Mouse (Mus musculus): ENCODE measurements around the gene B230217C12Rik. TPM values are rescaled to one million over a fixed set of nuclear protein-coding genes. Genes with fewer than 3 reads are reported as not detected.
A peak's percentile ranks its signal among the peaks of the same experiment; 100 is the strongest.
"Not testable (repeated sequence)": the region's sequence is repeated elsewhere in the genome, so short reads cannot be mapped to it uniquely, and the experiment has no call there.

Gene B230217C12Rik
- polyA plus RNA-seq, 2 experiments, result 0.60 to 0.63 TPM

GRCm38 (mm10) chr11:97829913-97830476 lies 10.6 kb upstream of the B230217C12Rik start:
- Histone ChIP-seq H3K4me2 (ENCODE audit: low read depth) (no peak overlapping the region), H3K9me3 (ENCODE audit: control insufficient read depth, low read length) (no peaks in the 10 kb centered on the region), H3K27me3 (ENCODE audit: control insufficient read depth, insufficient read depth, low read length) (no peaks in the 10 kb centered on the region), H3K36me3 (replicated peaks; ENCODE audit: control insufficient read depth, insufficient read depth, low read depth) (peaks cover 5% of the 10 kb centered on the region), H3K9ac (replicated peaks) (no peak overlapping the region), H3K4me1 (replicated peaks; ENCODE audit: control insufficient read depth in 2 of 2, insufficient read depth in 2 of 2, low read length in 1 of 2) (peaks cover 0 to 12% of the 10 kb centered on the region in 2 experiments; a peak in 2 of 4 replicates), H3K27ac (no peak overlapping the region), H3K4me3 (ENCODE audit: insufficient read depth in 1 of 2, low read depth in 2 of 2, low read length in 2 of 2) (no peak overlapping the region)
- TF ChIP-seq CTCF (IDR thresholded peaks at IDR 0.05; ENCODE audit: low read depth) (no peak), EP300 (IDR thresholded peaks at IDR 0.05; ENCODE audit: low read depth) (no peak)
- WGBS (ENCODE audit: insufficient replicate concordance), result 23% methylated on average over 12 of the region's 12 CpGs
- ATAC-seq (ENCODE audit: insufficient read depth), result 0 out of 2 replicates have a peak, but pooled peaks have one; percentile 14
- DNase-seq (ENCODE audit: low read depth in 3 of 3, low spot score in 3 of 3), result no peak

- Histone ChIP-seq H3K4me1 (replicated peaks; ENCODE audit: control insufficient read depth in 2 of 2, insufficient read depth in 2 of 2, low read length in 1 of 2) (peaks cover 0 to 11% of the 10 kb centered on the region in 2 experiments; a peak in 2 of 4 replicates), H3K9me3 (ENCODE audit: control insufficient read depth, low read length) (no peaks in the 10 kb centered on the region), H3K27ac (no peak overlapping the region), H3K36me3 (replicated peaks; ENCODE audit: control insufficient read depth, insufficient read depth, low read depth) (peaks cover 5% of the 10 kb centered on the region), H3K27me3 (ENCODE audit: control insufficient read depth, insufficient read depth, low read length) (no peaks in the 10 kb centered on the region), H3K4me2 (ENCODE audit: low read depth) (no peak overlapping the region), H3K4me3 (ENCODE audit: insufficient read depth in 1 of 2, low read depth in 2 of 2, low read length in 2 of 2) (no peak overlapping the region), H3K9ac (replicated peaks) (no peak overlapping the region)
- TF ChIP-seq EP300 (IDR thresholded peaks at IDR 0.05; ENCODE audit: low read depth) (no peak), CTCF (IDR thresholded peaks at IDR 0.05; ENCODE audit: low read depth) (no peak)
- no peak for ATAC-seq (ENCODE audit: insufficient read depth)
- no peak for DNase-seq (ENCODE audit: low read depth in 3 of 3, low spot score in 3 of 3)
- 41% methylated on average over 6 of the region's 6 CpGs for WGBS (ENCODE audit: insufficient replicate concordance)
Measured at GRCm38 (mm10) chr11:97830501-97830900, 10.1 kb upstream of the B230217C12Rik start.

GRCm38 (mm10) chr11:97832001-97832400 lies 8.6 kb upstream of the B230217C12Rik start:
- H3K9me3 ChIP-seq (ENCODE audit: control insufficient read depth, low read length), result no peaks in the 10 kb centered on the region
- no peak overlapping the region for H3K27ac ChIP-seq
- no peaks in the 10 kb centered on the region for H3K27me3 ChIP-seq (ENCODE audit: control insufficient read depth, insufficient read depth, low read length)
- no peak overlapping the region for H3K4me2 ChIP-seq (ENCODE audit: low read depth)
- DNase-seq (ENCODE audit: low read depth in 3 of 3, low spot score in 3 of 3) (no peak), ATAC-seq (ENCODE audit: insufficient read depth) (no peak)
- TF ChIP-seq EP300 (IDR thresholded peaks at IDR 0.05; ENCODE audit: low read depth), result no peak
- TF ChIP-seq CTCF (IDR thresholded peaks at IDR 0.05; ENCODE audit: low read depth), result no peak
- WGBS (ENCODE audit: insufficient replicate concordance), result 74% methylated on average over 11 of the region's 11 CpGs
- no peak overlapping the region for H3K4me3 ChIP-seq (ENCODE audit: insufficient read depth in 1 of 2, low read depth in 2 of 2, low read length in 2 of 2)
- H3K4me1 ChIP-seq (replicated peaks; ENCODE audit: control insufficient read depth in 2 of 2, insufficient read depth in 2 of 2, low read length in 1 of 2), result peaks cover 0 to 6% of the 10 kb centered on the region in 2 experiments; a peak in 2 of 4 replicates
- H3K9ac ChIP-seq (replicated peaks), result no peak overlapping the region
- peaks cover 5% of the 10 kb centered on the region for H3K36me3 ChIP-seq (replicated peaks; ENCODE audit: control insufficient read depth, insufficient read depth, low read depth)

GRCm38 (mm10) chr11:97833352-97833751 lies 7.2 kb upstream of the B230217C12Rik start:
- DNase-seq (ENCODE audit: low read depth in 3 of 3, low spot score in 3 of 3) (no peak), ATAC-seq (ENCODE audit: insufficient read depth) (no peak)
- H3K27me3 ChIP-seq (ENCODE audit: control insufficient read depth, insufficient read depth, low read length), result no peaks in the 10 kb centered on the region
- H3K9ac ChIP-seq (replicated peaks), result no peak overlapping the region
- H3K27ac ChIP-seq, result no peak overlapping the region
- H3K9me3 ChIP-seq (ENCODE audit: control insufficient read depth, low read length), result no peaks in the 10 kb centered on the region
- H3K4me2 ChIP-seq (ENCODE audit: low read depth), result no peak overlapping the region
- H3K4me3 ChIP-seq (ENCODE audit: insufficient read depth in 1 of 2, low read depth in 2 of 2, low read length in 2 of 2), result no peak overlapping the region
- TF ChIP-seq EP300 (IDR thresholded peaks at IDR 0.05; ENCODE audit: low read depth), result no peak
- TF ChIP-seq CTCF (IDR thresholded peaks at IDR 0.05; ENCODE audit: low read depth), result no peak
- peaks cover 0 to 15% of the 10 kb centered on the region in 2 experiments; a peak in 2 of 4 replicates for H3K4me1 ChIP-seq (replicated peaks; ENCODE audit: control insufficient read depth in 2 of 2, insufficient read depth in 2 of 2, low read length in 1 of 2)
- WGBS (ENCODE audit: insufficient replicate concordance), result 79% methylated on average over 15 of the region's 15 CpGs
- peaks cover 5% of the 10 kb centered on the region for H3K36me3 ChIP-seq (replicated peaks; ENCODE audit: control insufficient read depth, insufficient read depth, low read depth)

- no peak overlapping the region for H3K4me3 ChIP-seq (ENCODE audit: insufficient read depth in 1 of 2, low read depth in 2 of 2, low read length in 2 of 2)
- DNase-seq (ENCODE audit: low read depth in 3 of 3, low spot score in 3 of 3), result no peak
- TF ChIP-seq CTCF (IDR thresholded peaks at IDR 0.05; ENCODE audit: low read depth) (no peak), EP300 (IDR thresholded peaks at IDR 0.05; ENCODE audit: low read depth) (no peak)
- H3K9me3 ChIP-seq (ENCODE audit: control insufficient read depth, low read length), result no peaks in the 10 kb centered on the region
- H3K4me2 ChIP-seq (ENCODE audit: low read depth), result no peak overlapping the region
- 52% methylated on average over 8 of the region's 8 CpGs for WGBS (ENCODE audit: insufficient replicate concordance)
- no peak for ATAC-seq (ENCODE audit: insufficient read depth)
- no peaks in the 10 kb centered on the region for H3K27me3 ChIP-seq (ENCODE audit: control insufficient read depth, insufficient read depth, low read length)
- H3K36me3 ChIP-seq (replicated peaks; ENCODE audit: control insufficient read depth, insufficient read depth, low read depth), result peaks cover 5% of the 10 kb centered on the region
- H3K4me1 ChIP-seq (replicated peaks; ENCODE audit: control insufficient read depth in 2 of 2, insufficient read depth in 2 of 2, low read length in 1 of 2), result peaks cover 3 to 13% of the 10 kb centered on the region in 2 experiments; a peak in 3 of 4 replicates
- H3K27ac ChIP-seq, result no peak overlapping the region
- no peak overlapping the region for H3K9ac ChIP-seq (replicated peaks)
Measured at GRCm38 (mm10) chr11:97836541-97836940, 4.0 kb upstream of the B230217C12Rik start.

- peaks cover 3 to 13% of the 10 kb centered on the region in 2 experiments; a peak in 3 of 4 replicates for H3K4me1 ChIP-seq (replicated peaks; ENCODE audit: control insufficient read depth in 2 of 2, insufficient read depth in 2 of 2, low read length in 1 of 2)
- not testable (repeated sequence) for H3K4me3 ChIP-seq (ENCODE audit: insufficient read depth in 1 of 2, low read depth in 2 of 2, low read length in 2 of 2); H3K9me3 ChIP-seq (ENCODE audit: control insufficient read depth, low read length); H3K9ac ChIP-seq (replicated peaks); H3K36me3 ChIP-seq (replicated peaks; ENCODE audit: control insufficient read depth, insufficient read depth, low read depth); ATAC-seq (ENCODE audit: insufficient read depth); H3K4me2 ChIP-seq (ENCODE audit: low read depth); H3K27ac ChIP-seq; H3K27me3 ChIP-seq (ENCODE audit: control insufficient read depth, insufficient read depth, low read length); DNase-seq (ENCODE audit: low read depth in 3 of 3, low spot score in 3 of 3)
- 52% methylated on average over 9 of the region's 9 CpGs for whole genome bisulfite sequencing (ENCODE audit: insufficient replicate concordance)
Measured at GRCm38 (mm10) chr11:97837051-97837450, 3.5 kb upstream of the B230217C12Rik start.
